Mouse (Mus musculus): ENCODE measurements around the gene Defb30.

The Defb30 gene

GRCm38 (mm10) chr14:63049910-63050370 is at the start of gene Defb30:
Defb30 (minus strand) TSS chr14:63049960.
- DNase-seq (ENCODE audit: low spot score in 2 of 2), result no peak

- no peak for DNase-seq (ENCODE audit: low spot score in 2 of 2)
Observed at GRCm38 (mm10) chr14:63067708-63068107, 17.9 kb upstream of the Defb30 start.

- peak in 1 of 2 experiments; percentile 45 for DNase-seq (ENCODE audit: low spot score in 2 of 2)
Observed at GRCm38 (mm10) chr14:63066630-63067310, 17.0 kb upstream of the Defb30 start.

- no peak for DNase-seq (ENCODE audit: low spot score in 2 of 2)
Observed at GRCm38 (mm10) chr14:63065391-63065790, 15.6 kb upstream of the Defb30 start.

- DNase-seq (ENCODE audit: low spot score in 2 of 2), result no peak
Observed at GRCm38 (mm10) chr14:63062184-63062583, 12.4 kb upstream of the Defb30 start.

- no peak for DNase-seq (ENCODE audit: low spot score in 2 of 2)
Observed at GRCm38 (mm10) chr14:63060361-63060760, 10.6 kb upstream of the Defb30 start.

GRCm38 (mm10) chr14:63054729-63055128 is 5.0 kb upstream of the Defb30 start:
- peak in 1 of 2 experiments; percentile 44 for DNase-seq (ENCODE audit: low spot score in 2 of 2)

GRCm38 (mm10) chr14:63050769-63051168 is 1.0 kb upstream of the Defb30 start:
- DNase-seq (ENCODE audit: low spot score in 2 of 2), result peak; percentile 18 to 26

- no peak for DNase-seq (ENCODE audit: low spot score in 2 of 2)
Observed at GRCm38 (mm10) chr14:63046691-63047090, 3.1 kb downstream of the Defb30 start, which contains the start of gene Defb42. Defb42 (plus strand) TSS chr14:63046991.

- no peak for DNase-seq (ENCODE audit: low spot score in 2 of 2)
Observed at GRCm38 (mm10) chr14:63020524-63021156, 29.1 kb downstream of the Defb30 start.

GRCm38 (mm10) chr14:63014667-63015066 is 35.1 kb downstream of the Defb30 start:
- no peak for DNase-seq (ENCODE audit: low spot score in 2 of 2)

- no peak for DNase-seq (ENCODE audit: low spot score in 2 of 2)
Observed at GRCm38 (mm10) chr14:63013082-63013481, 36.7 kb downstream of the Defb30 start.

- DNase-seq (ENCODE audit: low spot score in 2 of 2), result no peak
Observed at GRCm38 (mm10) chr14:63011471-63011870, 38.3 kb downstream of the Defb30 start, which contains the start of gene Defb43. Defb43 (plus strand) TSS chr14:63011771.

GRCm38 (mm10) chr14:63002588-63002987 is 47.2 kb downstream of the Defb30 start:
- DNase-seq (ENCODE audit: low spot score in 2 of 2), result no peak

- no peak for DNase-seq (ENCODE audit: low spot score in 2 of 2)
Observed at GRCm38 (mm10) chr14:62998977-62999376, 50.8 kb downstream of the Defb30 start.

- DNase-seq (ENCODE audit: low spot score in 2 of 2), result no peak
Observed at GRCm38 (mm10) chr14:62997777-62998176, 52.0 kb downstream of the Defb30 start, which contains the start of gene Defb47. Defb47 (plus strand) TSS chr14:62998077.

- no peak for DNase-seq (ENCODE audit: low spot score in 2 of 2)
Observed at GRCm38 (mm10) chr14:62991849-62992510, 57.8 kb downstream of the Defb30 start.

GRCm38 (mm10) chr14:62991271-62991670 is 58.5 kb downstream of the Defb30 start:
- DNase-seq (ENCODE audit: low spot score in 2 of 2), result no peak

GRCm38 (mm10) chr14:62984410-62984809 is 65.3 kb downstream of the Defb30 start, which contains the start of gene Defb48:
Defb48 (minus strand) TSS chr14:62984510.
- no peak for DNase-seq (ENCODE audit: low spot score in 2 of 2)

All from urinary bladder, adult 18-20 months (tissue).